Mouse (Mus musculus) induced T-regulatory cell, adult 2 months (primary cell): ENCODE measurements around the gene 2810021J22Rik.

Source experiments
- DNase-seq: peaks from one replicate; pipeline ENCODE4 v3.0.0-alpha.2; 2012; ENCODE audit warnings: low read depth

2810021J22Rik gene

GRCm38 (mm10) chr11:58916879-58917744 lies 50.1 kb downstream of the 2810021J22Rik start:
- peak; percentile 88 for DNase-seq

GRCm38 (mm10) chr11:58917745-58918366 lies 50.8 kb downstream of the 2810021J22Rik start, which contains the start of gene Btnl10:
TSS of gene Btnl10 (plus strand) at chr11:58917908.
- DNase-seq, result no peak

GRCm38 (mm10) chr11:58918759-58919158 lies 51.7 kb downstream of the 2810021J22Rik start:
- no peak for DNase-seq

- DNase-seq, result no peak
Observed at GRCm38 (mm10) chr11:58922420-58922819, 55.4 kb downstream of the 2810021J22Rik start.

GRCm38 (mm10) chr11:58926651-58927050 lies 59.6 kb downstream of the 2810021J22Rik start:
- no peak for DNase-seq

- DNase-seq, result no peak
Observed at GRCm38 (mm10) chr11:58927053-58927452, 60.0 kb downstream of the 2810021J22Rik start.

- peak; percentile 92 for DNase-seq
Observed at GRCm38 (mm10) chr11:58927790-58928651, 61.0 kb downstream of the 2810021J22Rik start.

GRCm38 (mm10) chr11:58929055-58929454 lies 62.0 kb downstream of the 2810021J22Rik start:
- no peak for DNase-seq

- DNase-seq, result no peak
Observed at GRCm38 (mm10) chr11:58929641-58930040, 62.6 kb downstream of the 2810021J22Rik start.

GRCm38 (mm10) chr11:58930254-58930653 lies 63.2 kb downstream of the 2810021J22Rik start:
- no peak for DNase-seq

GRCm38 (mm10) chr11:58931576-58931975 lies 64.6 kb downstream of the 2810021J22Rik start:
- peak; percentile 47 for DNase-seq
